Mouse (Mus musculus) MEL (cell line): ENCODE measurements around the gene Dohh. TPM values are rescaled to one million over a fixed set of nuclear protein-coding genes. Genes with fewer than 3 reads are reported as not detected.

Experiments
- DNase-seq: peaks from one replicate; pipeline ENCODE4 v3.0.0; 2011; ENCODE audit warnings: low read depth, low spot score
- H3K27ac ChIP-seq: 2 replicates; pipeline ENCODE4 v1.5.1; 2012; ENCODE audit warnings: low read depth, mild to moderate bottlenecking, control low read depth, low read length, moderate library complexity; ENCODE audit not compliant: control insufficient read depth
- H3K27me3 ChIP-seq, 2 experiments: fragments of 150-350 bp in 1 of 2; sonication (generic) in 1 of 2; 2 replicates each; pipeline ENCODE4 v1.6.1; 2012; ENCODE audit warnings: low read length in 2 of 2, mild to moderate bottlenecking in 2 of 2, improper control_type of control experiment in 1 of 2, moderate library complexity in 1 of 2; ENCODE audit not compliant: insufficient read depth in 2 of 2, control insufficient read depth in 1 of 2
- H3K36me3 ChIP-seq, 2 experiments: 2 replicates each; pipeline ENCODE4 v1.6.1; 2012 to 2014; ENCODE audit warnings: low read length in 2 of 2, improper control_type of control experiment in 1 of 2, inconsistent platforms in 1 of 2, mild to moderate bottlenecking in 1 of 2; ENCODE audit not compliant: insufficient read depth in 2 of 2, control insufficient read depth in 1 of 2
- H3K4me1 ChIP-seq, 2 experiments: fragments of 150-350 bp in 1 of 2; sonication (generic) in 1 of 2; 2 replicates each; pipeline ENCODE4 v1.6.1; 2012; ENCODE audit warnings: low read length in 2 of 2, improper control_type of control experiment in 1 of 2, mild to moderate bottlenecking in 1 of 2; ENCODE audit not compliant: insufficient read depth in 2 of 2, control insufficient read depth in 1 of 2
- H3K4me3 ChIP-seq, 2 experiments: fragments of 150-350 bp in 1 of 2; sonication (generic) in 1 of 2; 2 replicates each; pipeline ENCODE4 v1.5.1; 2012; ENCODE audit warnings: low read depth in 2 of 2, low read length in 2 of 2, mild to moderate bottlenecking in 2 of 2, moderate library complexity in 2 of 2, control low read depth in 1 of 2, improper control_type of control experiment in 1 of 2; ENCODE audit not compliant: control insufficient read depth in 1 of 2, insufficient read depth in 1 of 2
- H3K79me2 ChIP-seq: 2 replicates; pipeline ENCODE4 v1.6.1; 2012; ENCODE audit warnings: mild to moderate bottlenecking, low read length, moderate library complexity; ENCODE audit not compliant: control insufficient read depth, poor library complexity, insufficient read depth
- H3K9ac ChIP-seq: 2 replicates; pipeline ENCODE4 v1.6.1; 2012; ENCODE audit warnings: low read depth, mild to moderate bottlenecking, control low read depth, low read length, moderate library complexity; ENCODE audit not compliant: control insufficient read depth, poor library complexity, severe bottlenecking
- H3K9me3 ChIP-seq: fragments of 150-350 bp; sonication (generic); replicated peaks from 2 replicates; pipeline ENCODE4 v1.6.1; 2012; ENCODE audit warnings: mild to moderate bottlenecking, low read length, improper control_type of control experiment, moderate library complexity; ENCODE audit not compliant: insufficient read depth
- BHLHE40 ChIP-seq: IDR thresholded peaks from 2 replicates; pipeline ENCODE4 v1.6.1; 2012; ENCODE audit warnings: low read depth, mild to moderate bottlenecking, inconsistent platforms, low read length, improper control_type of control experiment, borderline replicate concordance
- CHD1 ChIP-seq: IDR thresholded peaks from 2 replicates; pipeline ENCODE4 v1.6.1; 2012; ENCODE audit warnings: low read depth, mild to moderate bottlenecking, inconsistent platforms, low read length, improper control_type of control experiment
- CHD2 ChIP-seq: IDR thresholded peaks from 2 replicates; pipeline ENCODE4 v1.6.1; 2011; ENCODE audit warnings: low read length, improper control_type of control experiment
- E2F4 ChIP-seq: IDR thresholded peaks from 2 replicates; pipeline ENCODE4 v1.6.1; 2011; ENCODE audit warnings: low read depth, low read length, improper control_type of control experiment, borderline replicate concordance
- ELF1 ChIP-seq: IDR thresholded peaks from 2 replicates; pipeline ENCODE4 v1.6.1; 2014; ENCODE audit warnings: low read depth, mild to moderate bottlenecking, inconsistent platforms, low read length, improper control_type of control experiment, moderate library complexity
- EP300 ChIP-seq, 2 experiments: IDR thresholded peaks; 2 replicates each; pipeline ENCODE4 v1.6.1; 2011; ENCODE audit warnings: improper control_type of control experiment in 2 of 2, low read length in 2 of 2, low read depth in 1 of 2, mild to moderate bottlenecking in 1 of 2
- ETS1 ChIP-seq: IDR thresholded peaks from 2 replicates; pipeline ENCODE4 v1.6.1; 2012; ENCODE audit warnings: low read depth, mild to moderate bottlenecking, inconsistent platforms, low read length, improper control_type of control experiment, moderate library complexity
- GABPA ChIP-seq: IDR thresholded peaks from 2 replicates; pipeline ENCODE4 v1.6.1; 2012; ENCODE audit warnings: low read depth, mild to moderate bottlenecking, inconsistent platforms, low read length, improper control_type of control experiment, moderate library complexity
- GATA1 ChIP-seq: IDR thresholded peaks from 2 replicates; pipeline ENCODE4 v1.6.1; 2011; ENCODE audit warnings: low read depth, low read length, improper control_type of control experiment
- HCFC1 ChIP-seq: IDR thresholded peaks from 2 replicates; pipeline ENCODE4 v1.6.1; 2012; ENCODE audit warnings: low read depth, mild to moderate bottlenecking, inconsistent platforms, low read length, improper control_type of control experiment, moderate library complexity
- KAT2A ChIP-seq: conservative IDR thresholded peaks from 2 replicates; pipeline ENCODE4 v1.6.1; 2012; ENCODE audit warnings: low read depth, low read length, improper control_type of control experiment, inconsistent platforms
- MAFK ChIP-seq: IDR thresholded peaks from 2 replicates; pipeline ENCODE4 v1.6.1; 2011; ENCODE audit warnings: low read depth, mild to moderate bottlenecking, low read length, improper control_type of control experiment, borderline replicate concordance
- MAX ChIP-seq: IDR thresholded peaks from 2 replicates; pipeline ENCODE4 v1.6.1; 2011; ENCODE audit warnings: low read length, improper control_type of control experiment
- MAZ ChIP-seq: IDR thresholded peaks from 2 replicates; pipeline ENCODE4 v1.6.1; 2012; ENCODE audit warnings: low read depth, mild to moderate bottlenecking, inconsistent platforms, low read length, improper control_type of control experiment
- MEF2A ChIP-seq: IDR thresholded peaks from 2 replicates; pipeline ENCODE4 v1.6.1; 2014; ENCODE audit warnings: low read depth, mild to moderate bottlenecking, inconsistent platforms, low read length, improper control_type of control experiment; ENCODE audit not compliant: poor library complexity, insufficient replicate concordance, severe bottlenecking; ENCODE audit errors: extremely low read depth
- MXI1 ChIP-seq: IDR thresholded peaks from 2 replicates; pipeline ENCODE4 v1.6.1; 2011; ENCODE audit warnings: mild to moderate bottlenecking, low read depth, low read length, improper control_type of control experiment
- MYB ChIP-seq: IDR thresholded peaks from 2 replicates; pipeline ENCODE4 v1.6.1; 2011; ENCODE audit warnings: mild to moderate bottlenecking, low read depth, low read length, improper control_type of control experiment
- MYC ChIP-seq: IDR thresholded peaks from 2 replicates; pipeline ENCODE4 v1.6.1; 2011; ENCODE audit warnings: low read depth, mild to moderate bottlenecking, low read length, improper control_type of control experiment, moderate library complexity
- NELFE ChIP-seq: IDR thresholded peaks from 2 replicates; pipeline ENCODE4 v1.6.1; 2011; ENCODE audit warnings: low read depth, low read length, improper control_type of control experiment
- POLR2A ChIP-seq, 2 experiments: IDR thresholded peaks; 2 replicates each; pipeline ENCODE4 v1.6.1; 2011 to 2012; ENCODE audit warnings: low read length in 2 of 2, mild to moderate bottlenecking in 2 of 2, control low read depth in 1 of 2, improper control_type of control experiment in 1 of 2, low read depth in 1 of 2, moderate library complexity in 1 of 2; ENCODE audit not compliant: control insufficient read depth in 1 of 2, insufficient read depth in 1 of 2, poor library complexity in 1 of 2
- POLR2AphosphoS2 ChIP-seq: IDR thresholded peaks from 2 replicates; pipeline ENCODE4 v1.6.1; 2011; ENCODE audit warnings: low read length, improper control_type of control experiment
- POLR2AphosphoS5 ChIP-seq: IDR thresholded peaks from 2 replicates; pipeline ENCODE4 v1.6.1; 2012; ENCODE audit warnings: low read depth, borderline replicate concordance, mild to moderate bottlenecking, inconsistent platforms, low read length, moderate library complexity, mixed read lengths
- RAD21 ChIP-seq: IDR thresholded peaks from 2 replicates; pipeline ENCODE4 v1.6.1; 2011; ENCODE audit warnings: mild to moderate bottlenecking, low read depth, low read length, improper control_type of control experiment
- RCOR1 ChIP-seq: IDR thresholded peaks from 2 replicates; pipeline ENCODE4 v1.6.1; 2012; ENCODE audit warnings: low read depth, mild to moderate bottlenecking, inconsistent platforms, low read length, improper control_type of control experiment
- SIN3A ChIP-seq: IDR thresholded peaks from 2 replicates; pipeline ENCODE4 v1.6.1; 2012; ENCODE audit warnings: low read length, improper control_type of control experiment, inconsistent platforms
- SMC3 ChIP-seq: IDR thresholded peaks from 2 replicates; pipeline ENCODE4 v1.6.1; 2011; ENCODE audit warnings: low read depth, low read length, improper control_type of control experiment
- TAL1 ChIP-seq: IDR thresholded peaks from 2 replicates; pipeline ENCODE4 v1.6.1; 2012; ENCODE audit warnings: mild to moderate bottlenecking, inconsistent platforms, low read length, moderate library complexity, mixed read lengths
- TBP ChIP-seq: IDR thresholded peaks from 2 replicates; pipeline ENCODE4 v1.8.0; 2011; ENCODE audit warnings: low read depth, low read length, improper control_type of control experiment
- TCF12 ChIP-seq: IDR thresholded peaks from 2 replicates; pipeline ENCODE4 v1.6.1; 2014; ENCODE audit warnings: low read depth, mild to moderate bottlenecking, inconsistent platforms, low read length, improper control_type of control experiment, moderate library complexity
- UBTF ChIP-seq: IDR thresholded peaks from 2 replicates; pipeline ENCODE4 v1.6.1; 2012; ENCODE audit warnings: low read depth, mild to moderate bottlenecking, inconsistent platforms, low read length, improper control_type of control experiment, moderate library complexity, borderline replicate concordance; ENCODE audit not compliant: insufficient read depth
- USF1 ChIP-seq: IDR thresholded peaks from 2 replicates; pipeline ENCODE4 v1.6.1; 2014; ENCODE audit warnings: low read depth, mild to moderate bottlenecking, inconsistent platforms, low read length, improper control_type of control experiment, moderate library complexity
- USF2 ChIP-seq, 2 experiments: IDR thresholded peaks; 2 replicates each; pipeline ENCODE4 v1.6.1; 2011 to 2012; ENCODE audit warnings: improper control_type of control experiment in 2 of 2, low read length in 2 of 2, borderline replicate concordance in 1 of 2, inconsistent platforms in 1 of 2, low read depth in 1 of 2, mild to moderate bottlenecking in 1 of 2; ENCODE audit not compliant: insufficient read depth in 1 of 2
- ZC3H11A ChIP-seq: IDR thresholded peaks from 2 replicates; pipeline ENCODE4 v1.6.1; 2012; ENCODE audit warnings: low read depth, mild to moderate bottlenecking, inconsistent platforms, low read length, improper control_type of control experiment
- ZKSCAN1 ChIP-seq: IDR thresholded peaks from 2 replicates; pipeline ENCODE4 v1.6.1; 2012; ENCODE audit warnings: low read depth, mild to moderate bottlenecking, inconsistent platforms, low read length, improper control_type of control experiment, moderate library complexity
- ZMIZ1 ChIP-seq: IDR thresholded peaks from 2 replicates; pipeline ENCODE4 v1.6.1; 2012; ENCODE audit warnings: low read depth, mild to moderate bottlenecking, inconsistent platforms, low read length, improper control_type of control experiment, moderate library complexity
- ZNF384 ChIP-seq: IDR thresholded peaks from 2 replicates; pipeline ENCODE4 v1.6.1; 2012; ENCODE audit warnings: low read depth, mild to moderate bottlenecking, inconsistent platforms, low read length, improper control_type of control experiment
- polyA plus RNA-seq, 2 experiments: library from polyadenylated mRNA; stranded (reverse) in 1 of 2; unstranded in 1 of 2; fragments of >175 nt in 1 of 2; fragments of >200 nt in 1 of 2; gene quantifications; 2 replicates each; pipeline versions ENCODE4 v1.2.1 to v1.2.4; 2012; ENCODE audit warnings: low replicate concordance in 2 of 2, low read depth in 1 of 2; ENCODE audit not compliant: insufficient read length in 2 of 2, insufficient read depth in 1 of 2, missing spikeins in 1 of 2
- total RNA-seq: library from RNA; depleted of rRNA; stranded (reverse); fragments of 300-350 nt; gene quantifications from 2 replicates; pipeline ENCODE4 v1.2.3, GENCODE M21; 2012

Gene Dohh
- total and polyA plus RNA-seq, 3 experiments: 145 to 153 TPM; not detected in 1

DNA sequence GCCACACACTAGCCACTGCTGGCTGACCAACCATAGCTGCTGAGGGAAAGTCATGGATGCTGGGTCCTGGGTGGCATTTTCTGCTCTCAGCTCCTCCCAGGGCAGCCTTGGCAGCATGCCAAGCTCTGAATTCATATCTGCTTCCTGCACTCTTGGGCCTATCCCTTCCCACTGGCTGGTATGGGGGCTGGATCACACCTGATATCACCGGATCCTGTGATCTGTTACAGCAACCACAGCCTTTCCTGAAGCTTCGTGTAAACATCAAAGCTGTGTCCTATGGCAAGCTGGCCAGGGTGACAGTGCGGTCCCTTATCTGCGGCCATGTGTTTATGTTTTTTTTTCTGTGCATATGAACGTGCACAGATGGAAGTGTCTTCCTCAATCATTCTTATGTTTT lies 2.2 kb upstream of the Dohh start:
- Histone ChIP-seq H3K9me3 (no peaks in the 10 kb centered on the region), H3K79me2 (peaks cover 28% of the 10 kb centered on the region), H3K36me3 (peaks cover 0 to 39% of the 10 kb centered on the region in 2 experiments; a peak in 2 of 4 replicates), H3K4me3 (no peak overlapping the region), H3K27me3 (no peaks in the 10 kb centered on the region), H3K4me1 (peaks cover 26 to 50% of the 10 kb centered on the region in 2 experiments), H3K27ac (peak overlapping the region; percentile 92), H3K9ac (no peak overlapping the region; the same call in 1 of the 2 replicates)
- peak; percentile 99 for TF ChIP-seq BHLHE40
- TF ChIP-seq POLR2AphosphoS2: peak; percentile 77
- TF ChIP-seq MEF2A: peak; percentile 71; the same call in 1 of the 2 replicates
- peak; percentile 98 for TF ChIP-seq RCOR1
- peak; percentile 100 for TF ChIP-seq TCF12
- peak; percentile 97 to 99 for TF ChIP-seq EP300 (IDR thresholded peaks at IDR 0.05; ENCODE audit: low read depth in 1 of 2, low read length in 2 of 2)
- no peak for TF ChIP-seq RAD21
- TF ChIP-seq TBP: peak; percentile 32; the same call in 1 of the 2 replicates
- peak; percentile 100 for TF ChIP-seq TAL1
- 0 out of 2 replicates have a peak, but pooled peaks have one; percentile 50 for TF ChIP-seq ELF1
- no peak for TF ChIP-seq POLR2AphosphoS5
- TF ChIP-seq USF2 (IDR thresholded peaks at IDR 0.05; ENCODE audit: borderline replicate concordance in 1 of 2, insufficient read depth in 1 of 2, low read depth in 1 of 2, low read length in 2 of 2): no peak
- peak; percentile 100 for TF ChIP-seq SIN3A
- peak; percentile 63; the same call in 1 of the 2 replicates for TF ChIP-seq GABPA
- no peak; the same call in 1 of the 2 replicates for TF ChIP-seq SMC3
- no peak for TF ChIP-seq ZMIZ1
- peak; percentile 93 for TF ChIP-seq MAZ
- TF ChIP-seq GATA1: peak; percentile 98
- TF ChIP-seq CHD2: peak; percentile 36
- TF ChIP-seq MYC: peak; percentile 95
- peak; percentile 99 for TF ChIP-seq ETS1
- TF ChIP-seq E2F4: 0 out of 2 replicates have a peak, but pooled peaks have one; percentile 50
- peak; percentile 97 for TF ChIP-seq MXI1
- TF ChIP-seq HCFC1: peak; percentile 57; the same call in 1 of the 2 replicates
- peak; percentile 97 for TF ChIP-seq ZNF384
- no peak for TF ChIP-seq UBTF
- no peak for TF ChIP-seq CHD1
- TF ChIP-seq NELFE: peak; percentile 49
- TF ChIP-seq MAFK: peak; percentile 85; the same call in 1 of the 2 replicates
- peak in 1 of 2 experiments; percentile 41; a peak in 1 of 4 replicates for TF ChIP-seq POLR2A (IDR thresholded peaks at IDR 0.05; ENCODE audit: control insufficient read depth in 1 of 2, insufficient read depth in 1 of 2, low read depth in 1 of 2, low read length in 2 of 2, poor library complexity in 1 of 2)
- TF ChIP-seq KAT2A: no peak; the same call in 1 of the 2 replicates
- peak; percentile 91 for TF ChIP-seq MYB
- peak; percentile 67 for TF ChIP-seq USF1
- peak; percentile 97 for TF ChIP-seq MAX
- no peak for TF ChIP-seq ZC3H11A
- no peak for TF ChIP-seq ZKSCAN1
- DNase-seq: peak; percentile 98
